Mouse (Mus musculus) telencephalon, adult 2 months (tissue): Measurements from ENCODE around the gene Cavin1.
"Not testable (repeated sequence)": the region's sequence is repeated elsewhere in the genome, so short reads cannot be mapped to it uniquely, and the experiment has no call there.

ENCODE experiments used
- DNase-seq: peaks from one replicate; pipeline ENCODE4 v3.0.0-alpha.2; 2011; ENCODE audit warnings: low read depth, low spot score

The Cavin1 gene

DNA sequence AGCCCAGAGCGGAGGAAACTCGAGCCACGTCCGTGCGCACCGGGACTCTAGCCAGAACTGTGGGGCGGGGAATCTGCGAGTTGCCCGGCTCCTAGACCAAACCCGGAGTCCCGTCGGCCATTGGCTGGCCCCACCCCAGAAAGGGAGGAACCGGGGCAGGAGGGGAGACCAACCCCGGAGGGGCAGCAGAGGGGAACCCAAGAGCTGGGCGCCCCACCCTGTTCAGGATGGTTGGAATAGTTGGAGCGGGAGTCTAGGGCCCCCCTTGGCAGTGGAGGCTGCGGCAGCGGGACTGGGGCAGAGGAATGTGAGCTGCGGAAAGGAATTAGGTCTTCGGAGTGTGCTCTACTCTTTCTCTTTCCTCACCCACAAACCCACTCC is at the start of gene Cavin1:
Gene Cavin1 (minus strand): TSS at position 331 of the 381 bp plus-strand sequence.
- no peak for DNase-seq

DNA sequence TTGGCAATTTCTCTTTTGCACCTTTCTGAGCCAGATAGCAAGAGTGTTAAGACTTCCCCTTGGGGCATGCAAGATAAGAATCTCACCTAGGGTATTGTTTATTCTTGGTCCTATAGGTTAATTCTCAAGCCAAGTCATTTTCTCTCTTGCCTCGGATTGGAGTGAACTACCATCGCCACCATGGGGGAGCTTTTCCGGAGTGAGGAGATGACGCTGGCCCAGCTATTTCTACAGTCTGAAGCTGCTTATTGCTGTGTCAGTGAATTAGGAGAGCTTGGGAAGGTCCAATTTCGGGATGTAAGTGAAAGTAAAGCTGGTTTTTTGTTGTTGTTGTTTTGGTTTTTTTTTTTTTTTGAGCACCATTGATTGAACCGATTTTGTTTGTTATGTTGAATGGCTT is 41.0 kb upstream of the Cavin1 start:
- DNase-seq, result no peak

DNA sequence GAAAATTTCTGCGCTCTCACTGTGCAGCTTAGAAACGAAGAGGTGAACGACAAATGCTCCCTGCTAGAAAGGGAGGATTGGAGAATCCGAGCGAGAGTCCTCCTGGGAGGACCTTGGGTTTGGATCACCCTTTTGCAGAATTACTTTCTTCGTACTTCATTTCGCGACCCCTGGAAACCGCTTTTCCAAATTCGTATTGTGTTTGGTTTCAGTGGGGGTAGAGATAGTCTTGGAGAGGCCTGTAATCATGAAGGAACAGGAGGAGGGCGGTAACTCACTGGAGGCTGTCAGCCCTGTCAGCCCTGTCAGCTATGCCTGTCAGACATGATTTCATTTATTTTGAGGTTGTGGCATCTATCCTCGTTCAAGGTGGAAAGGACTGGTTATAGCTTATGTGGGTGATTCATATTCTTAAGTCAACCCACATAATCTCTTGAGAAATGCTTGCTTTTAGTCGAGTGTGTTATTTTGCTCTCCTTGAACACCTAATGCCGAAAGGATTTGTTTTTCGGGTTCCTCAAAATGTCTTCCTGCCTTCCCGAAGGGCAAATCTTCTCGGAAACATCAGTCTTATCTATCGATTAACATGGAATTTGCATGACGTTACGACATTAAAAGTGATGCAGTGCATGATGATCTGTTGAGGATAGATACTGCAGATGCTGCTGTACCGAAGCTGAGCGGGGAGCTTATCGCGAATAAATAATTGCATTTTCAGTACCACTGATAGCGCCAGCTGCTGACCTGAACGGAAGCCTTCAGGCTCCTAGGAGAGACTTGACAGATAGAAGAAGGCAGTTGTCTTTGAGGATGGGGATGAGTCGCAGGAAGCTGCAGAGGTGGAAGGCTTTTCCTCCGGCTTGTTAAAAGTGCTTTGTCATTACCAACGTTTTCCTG is 39.4 kb upstream of the Cavin1 start:
- DNase-seq, result no peak

DNA sequence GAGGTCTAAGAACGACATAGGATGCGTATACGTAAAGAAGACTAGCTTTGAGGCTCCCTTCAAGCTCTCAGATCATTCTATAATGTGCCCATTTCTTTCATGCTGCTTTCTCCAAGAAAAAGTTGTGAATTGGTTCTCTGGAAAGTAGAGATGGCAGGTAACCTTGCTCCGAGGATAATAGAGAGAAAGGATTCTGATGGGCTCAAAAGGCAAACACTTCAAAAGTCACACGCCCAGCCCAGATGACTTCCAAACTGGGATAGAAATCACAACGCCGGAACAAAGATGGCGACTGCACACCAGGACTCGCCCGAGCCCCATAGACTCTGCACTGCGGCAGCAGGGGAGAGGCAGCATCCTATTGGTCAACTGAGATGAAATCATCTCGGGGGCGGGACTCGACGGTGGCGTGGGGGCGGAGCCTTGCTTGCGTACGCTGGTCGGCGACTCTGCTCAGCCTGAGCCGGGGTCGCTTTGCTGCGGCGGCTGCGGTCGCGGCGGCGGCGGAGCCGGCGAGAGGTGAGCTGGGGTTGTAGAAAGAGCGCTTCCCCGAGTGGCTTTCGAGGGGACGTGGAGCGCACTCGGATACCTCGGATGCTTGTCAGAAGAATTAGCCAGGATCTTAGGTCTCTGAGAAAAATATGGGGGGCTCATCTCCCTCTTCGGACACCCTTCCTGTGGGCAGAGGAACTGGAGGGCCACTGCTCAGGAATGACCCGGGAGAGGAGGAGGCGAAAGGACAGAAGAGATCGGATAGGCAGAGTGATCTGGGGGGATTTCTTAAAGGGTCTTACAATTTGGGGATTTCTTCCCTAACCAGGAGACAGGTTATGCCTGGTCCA is 38.6 kb upstream of the Cavin1 start, which contains the start of gene Atp6v0a1:
Gene Atp6v0a1 (plus strand): TSS at position 407 of the 842 bp plus-strand sequence.
- DNase-seq, result peak; percentile 96

DNA sequence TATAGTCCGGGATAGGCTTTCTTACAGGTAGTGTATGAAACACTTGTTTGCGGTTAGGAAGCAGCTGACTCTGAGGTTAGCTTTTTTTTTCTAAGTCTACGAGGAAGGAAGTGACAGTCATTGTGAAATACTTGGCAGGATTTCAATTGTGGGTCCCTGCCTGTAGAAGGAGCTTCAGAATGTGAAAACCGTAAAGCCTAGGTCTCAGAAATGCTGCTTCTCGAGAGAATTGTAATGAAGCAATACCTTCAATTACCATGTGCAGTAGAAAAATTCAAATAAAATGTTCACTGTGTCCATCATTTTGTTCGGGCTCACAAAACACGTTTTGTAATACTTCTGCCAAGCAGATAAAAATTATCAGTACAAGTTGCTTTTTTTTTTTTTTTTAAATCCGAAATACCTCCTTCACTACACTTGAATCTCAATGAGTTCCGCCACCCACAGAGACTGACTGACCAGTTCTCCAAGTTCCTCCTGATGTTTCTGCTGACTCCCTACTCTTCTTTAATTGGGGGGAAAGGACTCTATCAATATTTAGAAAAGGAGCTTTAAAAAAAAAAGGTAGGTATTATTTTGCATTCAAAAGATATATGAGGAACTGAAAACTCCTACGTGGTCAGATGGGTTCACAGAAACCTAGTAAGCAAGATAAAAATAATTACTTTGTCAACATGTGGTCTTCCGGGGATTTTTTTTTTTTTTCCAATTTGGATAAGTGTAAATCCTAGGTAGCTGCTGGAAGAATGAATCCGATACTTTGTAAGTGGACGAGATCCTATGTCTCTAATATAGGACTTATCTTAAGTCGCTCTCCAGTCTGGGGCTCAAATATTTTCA is 37.7 kb upstream of the Cavin1 start:
- DNase-seq, result no peak

DNA sequence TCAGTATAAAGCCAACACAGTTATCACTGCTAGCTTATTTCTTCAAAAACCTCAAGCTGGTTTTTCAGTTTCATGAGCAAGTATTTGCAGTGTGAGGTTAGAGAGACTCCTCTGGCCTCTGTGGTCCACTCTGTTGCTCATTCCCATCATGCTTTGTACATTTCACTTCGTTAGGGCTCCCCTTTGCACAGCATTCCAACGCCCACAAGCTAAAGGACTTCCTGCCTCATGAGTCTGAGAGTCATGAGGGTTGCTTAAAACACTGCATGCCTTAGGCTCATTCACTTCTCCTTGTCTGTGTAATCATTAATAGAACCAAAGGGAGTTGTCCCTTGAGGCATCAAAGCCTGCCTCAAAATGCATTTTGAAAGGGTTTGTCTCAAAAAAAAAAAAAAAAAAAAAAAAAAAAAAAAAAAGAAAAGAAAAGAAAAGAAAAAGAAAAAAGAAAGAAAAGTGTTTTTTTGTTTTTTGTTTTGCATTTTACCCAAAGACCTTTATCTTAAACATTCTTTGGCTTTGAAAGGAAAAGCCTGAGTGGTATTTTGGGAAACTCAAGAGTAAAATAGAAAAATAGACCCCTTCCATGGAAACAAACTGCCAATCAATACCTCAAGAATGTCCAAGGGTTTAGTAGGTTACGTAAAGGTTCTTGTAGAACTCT is 32.5 kb upstream of the Cavin1 start:
- no peak for DNase-seq

DNA sequence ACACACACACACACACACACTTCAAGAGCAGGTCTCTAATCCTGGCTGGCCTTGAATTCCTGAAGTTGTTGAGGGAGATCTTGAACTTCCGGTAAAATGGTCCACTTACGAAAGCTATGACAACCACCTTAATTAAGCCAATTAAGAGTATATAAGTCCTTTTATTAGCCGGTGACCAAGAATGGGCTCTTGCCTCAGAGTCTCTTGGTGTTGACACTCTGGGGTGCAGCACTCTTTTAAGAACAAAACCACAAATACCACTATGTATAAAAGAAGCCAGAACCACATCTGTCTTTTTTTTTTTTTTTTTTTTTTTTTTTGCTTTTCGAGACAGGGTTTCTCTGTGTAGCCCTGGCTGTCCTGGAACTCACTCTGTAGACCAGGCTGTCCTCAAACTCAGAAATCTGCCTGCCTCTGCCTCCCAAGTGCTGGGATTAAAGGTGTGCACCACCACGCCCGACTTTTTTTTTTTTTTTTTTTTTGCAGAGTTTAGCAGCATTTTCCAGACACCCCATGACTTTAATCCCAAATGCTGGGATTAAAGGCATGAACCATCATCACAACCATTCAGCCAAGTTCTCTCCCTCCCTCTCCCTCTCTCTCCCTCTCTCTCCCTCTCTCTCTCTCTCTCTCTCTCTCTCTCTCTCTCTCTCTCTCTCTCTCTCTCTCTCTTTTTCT is 31.3 kb upstream of the Cavin1 start:
- DNase-seq, result not testable (repeated sequence)

DNA sequence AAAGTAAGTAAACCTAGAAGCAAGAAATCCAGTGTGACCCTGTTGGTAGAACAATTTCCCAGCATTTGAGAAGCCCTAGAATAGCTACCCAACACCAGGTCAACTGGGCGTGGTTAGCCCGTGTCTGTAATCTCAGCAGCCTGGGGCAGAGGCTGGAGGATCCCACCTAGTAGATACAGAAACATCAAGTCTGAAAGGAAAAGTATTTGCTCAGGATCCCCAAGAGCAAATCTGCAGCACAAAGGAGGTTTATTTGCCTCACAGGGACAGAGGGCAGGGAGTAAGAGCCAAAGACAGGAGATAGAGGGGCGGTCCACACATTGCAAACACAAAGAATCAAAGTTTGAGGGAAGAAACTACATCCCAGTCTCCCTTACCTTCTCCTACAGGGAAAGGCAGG is 28.6 kb upstream of the Cavin1 start:
- no peak for DNase-seq

DNA sequence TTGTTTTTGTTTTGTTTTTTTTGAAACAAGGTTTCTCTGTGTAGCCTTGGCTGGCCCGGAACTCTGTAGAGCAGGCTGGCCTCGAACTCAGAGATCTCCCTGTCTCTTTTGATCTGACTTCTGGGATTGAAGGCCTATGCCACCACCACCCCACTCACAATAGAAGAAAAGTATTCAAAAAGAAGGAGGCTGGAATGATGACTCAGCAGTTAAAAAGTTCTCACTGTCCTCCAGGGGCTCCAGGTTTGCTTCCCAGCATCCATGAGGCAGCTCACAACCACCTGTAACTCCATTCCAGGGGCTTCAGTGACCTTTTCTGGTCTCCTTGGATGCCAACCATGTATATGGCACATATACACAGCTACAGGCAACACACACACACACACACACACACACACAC is 28.1 kb upstream of the Cavin1 start:
- DNase-seq, result no peak

DNA sequence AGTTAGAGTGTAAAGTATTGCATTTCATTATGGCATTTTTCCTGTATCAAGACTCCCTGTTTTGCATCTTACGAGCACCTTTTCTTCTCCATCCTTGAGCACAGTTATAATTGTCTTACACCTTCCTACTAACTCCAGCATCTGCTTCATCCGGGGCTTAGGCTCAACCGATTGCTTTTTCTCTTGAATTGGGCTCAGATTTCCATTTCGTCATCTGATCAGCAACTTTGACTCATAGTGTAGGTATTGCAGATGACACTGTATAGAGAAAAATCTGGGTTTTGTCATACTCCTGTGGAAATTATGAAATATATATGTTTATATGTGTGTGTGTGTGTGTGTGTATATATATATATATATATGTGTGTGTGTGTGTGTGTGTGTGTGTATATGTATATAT is 25.8 kb upstream of the Cavin1 start:
- no peak for DNase-seq

DNA sequence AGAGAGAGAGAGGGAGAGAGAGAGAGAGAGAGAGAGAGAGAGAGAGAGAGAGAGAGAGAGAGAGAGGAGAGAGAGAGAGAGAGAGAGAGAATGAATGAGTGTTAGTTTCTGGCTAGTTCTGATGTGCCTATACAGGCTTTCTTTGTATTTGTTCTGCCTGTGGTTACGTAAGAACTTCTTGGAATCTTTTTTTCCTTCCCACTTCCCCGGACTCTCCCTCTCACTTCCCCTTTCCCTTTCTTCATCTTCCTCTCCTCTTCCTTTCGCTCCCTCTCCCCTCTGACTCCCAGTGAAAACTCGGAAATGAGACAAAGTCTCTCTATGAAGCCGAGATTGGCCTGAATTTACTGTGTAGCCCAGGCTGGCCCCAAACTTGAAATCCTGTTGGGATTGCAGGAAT is 24.0 kb upstream of the Cavin1 start:
- DNase-seq, result no peak

DNA sequence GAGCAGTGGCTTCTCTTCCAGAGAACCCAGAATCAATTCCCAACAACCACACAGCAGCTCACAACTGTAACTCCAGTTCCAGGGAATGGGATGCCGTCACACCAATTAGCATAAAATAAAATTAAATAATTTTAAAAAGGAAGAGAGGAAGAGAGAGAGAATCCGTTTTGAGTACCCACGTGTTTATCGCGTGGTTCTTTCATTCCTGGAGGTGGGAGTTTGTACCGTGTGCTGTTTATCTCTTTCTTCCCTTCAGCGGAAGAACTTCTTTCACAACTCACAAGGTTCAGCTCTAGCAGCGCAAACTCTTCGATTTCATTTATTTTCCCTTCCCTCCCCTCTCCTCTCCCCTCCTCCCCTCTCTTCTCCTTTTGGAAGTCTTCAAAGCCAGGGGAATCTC is 23.5 kb upstream of the Cavin1 start:
- no peak for DNase-seq

DNA sequence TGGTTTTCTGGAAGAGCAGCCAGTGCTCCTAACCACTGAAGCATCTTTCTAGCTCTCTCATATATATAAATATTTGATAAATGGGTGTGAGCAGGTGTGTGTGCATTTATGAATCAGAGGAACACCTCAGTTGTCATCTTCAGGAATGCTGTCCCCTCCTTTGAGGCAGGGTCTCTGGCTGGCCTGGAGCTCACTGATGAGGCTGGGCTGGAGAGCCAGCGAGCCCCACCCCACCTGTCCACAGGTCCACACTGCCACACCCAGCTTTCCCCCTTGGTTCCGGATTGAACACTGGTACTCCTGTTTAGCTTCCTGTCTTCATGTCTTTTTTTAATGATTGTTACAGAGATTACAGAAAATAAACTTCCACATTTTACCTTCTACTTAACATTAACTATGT is 22.8 kb upstream of the Cavin1 start:
- no peak for DNase-seq

DNA sequence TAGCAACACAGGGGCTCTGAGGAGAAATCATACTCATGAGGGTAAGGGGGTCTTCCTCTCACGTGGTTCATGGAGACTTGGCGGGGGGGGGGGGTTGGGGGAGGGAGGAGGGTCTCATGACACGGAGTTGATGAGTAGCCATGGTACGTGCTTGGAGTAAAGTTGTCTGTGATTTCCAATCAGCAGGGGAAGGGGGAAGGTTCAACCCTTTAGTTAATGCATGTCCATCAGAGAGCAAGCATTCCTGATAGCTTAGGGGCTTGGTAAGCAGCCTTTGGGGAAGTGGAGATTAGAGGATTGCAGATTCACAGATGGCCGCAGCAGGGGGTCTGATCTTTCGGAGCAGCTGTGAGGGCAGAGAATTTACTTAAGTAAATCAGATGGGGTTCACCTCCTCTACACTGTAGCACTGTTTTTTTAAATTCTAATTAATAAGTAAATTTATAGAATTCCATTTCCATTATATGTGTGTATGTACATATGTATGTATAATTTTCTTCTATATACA is 20.4 kb upstream of the Cavin1 start:
- DNase-seq, result no peak

DNA sequence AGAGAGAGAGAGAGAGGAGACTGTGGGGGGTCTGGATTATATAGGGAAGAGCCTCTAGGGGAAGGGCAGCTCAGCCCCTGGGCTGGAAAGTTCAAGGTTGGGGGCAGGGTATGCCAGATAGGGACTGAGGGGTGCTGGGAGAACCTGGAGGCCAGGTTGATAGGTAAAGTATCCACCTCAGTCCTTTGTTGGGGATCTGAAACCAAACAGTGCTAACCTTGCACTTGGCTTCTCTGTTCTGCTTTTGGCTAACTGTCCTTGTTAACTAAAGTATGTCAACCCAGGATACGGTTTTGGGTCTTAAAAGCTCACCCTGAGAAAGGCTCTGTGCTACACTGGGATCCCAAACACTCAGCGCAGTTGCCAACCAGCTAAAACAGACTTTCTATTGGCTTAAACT is 19.0 kb upstream of the Cavin1 start:
- DNase-seq, result no peak

DNA sequence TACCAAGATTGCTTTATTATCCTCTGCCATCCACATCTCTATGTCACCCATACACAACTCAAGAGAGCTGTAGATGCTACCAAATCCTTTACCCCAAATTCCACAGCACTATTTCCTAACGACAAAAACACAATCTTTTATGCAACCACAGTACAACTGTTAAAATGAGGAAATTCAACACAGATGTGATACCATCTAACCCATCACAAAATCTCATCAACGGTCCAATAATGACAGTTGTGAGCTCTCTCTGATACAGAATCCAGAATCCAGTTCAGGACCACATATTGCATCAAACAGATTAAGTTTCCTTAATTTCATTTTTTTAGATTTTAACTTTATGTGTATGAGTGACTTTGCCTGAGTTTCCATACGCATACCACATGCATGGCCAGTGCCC is 18.0 kb upstream of the Cavin1 start:
- no peak for DNase-seq

DNA sequence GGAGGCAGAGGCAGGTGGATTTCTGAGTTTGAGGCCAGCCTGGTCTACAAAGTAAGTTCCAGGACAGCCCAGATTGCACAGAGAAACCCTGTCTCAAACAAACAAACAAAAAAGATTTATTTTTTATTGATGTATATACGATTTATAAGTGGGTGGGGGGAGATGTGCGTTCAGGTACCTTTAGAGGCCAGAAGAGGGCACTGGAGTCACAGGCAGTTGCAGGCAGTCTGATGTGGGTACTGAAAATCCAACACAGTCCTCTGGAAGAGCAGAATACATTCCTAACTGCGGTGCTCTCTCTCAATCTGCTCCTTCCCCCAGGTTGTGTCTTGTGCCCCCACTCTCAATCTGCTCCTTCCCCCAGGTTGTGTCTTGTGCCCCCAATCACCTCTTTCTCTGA is 14.9 kb upstream of the Cavin1 start:
- no peak for DNase-seq

DNA sequence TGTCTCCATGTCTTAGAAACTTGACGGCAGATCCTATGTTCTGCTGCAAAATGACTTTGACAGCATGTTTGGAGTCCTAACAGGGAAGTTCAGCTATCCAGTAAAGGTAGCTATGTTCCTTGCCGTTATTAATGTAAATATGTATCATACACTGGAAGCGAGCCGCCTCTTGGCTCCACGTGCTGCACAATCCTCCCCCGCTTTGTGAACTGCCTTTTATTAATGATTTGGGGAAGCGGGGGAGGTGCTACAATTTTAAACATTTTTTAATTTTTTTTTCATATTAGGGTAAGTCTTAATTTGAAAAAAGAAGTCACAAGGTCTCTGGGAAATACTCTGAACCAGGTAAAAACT is 13.1 kb upstream of the Cavin1 start:
- no peak for DNase-seq

DNA sequence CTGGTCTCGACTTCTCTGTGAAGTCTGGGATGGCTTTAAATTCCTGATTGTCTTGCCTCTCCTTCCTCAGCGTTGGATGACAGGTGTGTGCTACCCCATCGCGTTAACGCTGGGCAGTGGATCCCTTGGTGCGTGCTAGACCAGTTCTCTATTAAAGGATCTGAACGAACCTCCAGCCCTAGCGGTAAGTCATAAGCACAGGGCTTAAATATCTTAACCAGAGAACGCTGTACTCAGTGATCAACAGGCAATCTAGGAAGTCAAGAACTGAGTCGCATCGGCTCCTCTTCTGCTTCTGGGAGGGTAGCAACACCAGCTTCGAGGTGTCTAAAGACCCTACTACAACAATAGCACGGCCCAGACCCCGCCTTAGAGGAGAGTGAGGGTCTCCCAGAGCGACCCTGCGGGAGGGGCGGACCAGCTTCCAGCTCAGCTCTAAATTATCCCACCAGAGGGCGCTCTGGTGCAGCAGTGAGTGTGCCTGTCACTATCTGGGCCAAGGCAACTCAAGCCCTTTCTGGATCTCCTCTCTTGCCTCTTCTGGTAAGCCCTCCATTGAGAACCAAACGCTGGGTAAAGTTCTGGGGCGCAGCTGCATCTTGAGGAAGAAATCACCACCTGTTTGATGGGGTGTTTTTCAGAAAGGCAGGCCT is 12.6 kb upstream of the Cavin1 start:
- DNase-seq, result no peak

DNA sequence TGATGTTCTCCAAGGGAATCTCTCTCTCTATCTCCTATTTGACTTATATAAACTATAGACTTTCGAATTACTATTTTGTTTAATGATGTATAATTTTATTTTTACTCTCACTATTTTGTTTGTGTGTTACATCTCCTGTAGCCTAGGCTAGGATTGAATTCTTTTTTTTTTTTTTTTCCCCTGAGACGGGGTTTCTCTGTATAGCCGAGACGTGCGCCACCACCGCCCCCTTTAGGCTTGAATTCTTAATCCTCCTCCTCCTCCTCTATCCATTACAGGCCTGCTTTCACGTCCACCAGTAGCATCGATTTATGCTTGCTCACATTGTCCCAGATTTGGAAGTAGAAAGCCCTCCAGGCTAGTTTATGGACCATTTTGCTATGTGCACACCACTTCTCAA is 11.4 kb upstream of the Cavin1 start:
- DNase-seq, result no peak
